Mouse (Mus musculus) liver, adult 2 months (tissue): ENCODE results near the gene 4930539E08Rik. TPM values are rescaled to one million over a fixed set of nuclear protein-coding genes. Genes with fewer than 3 reads are reported as not detected.

Experiments
- DNase-seq: peaks from one replicate; pipeline ENCODE4 v3.0.0-alpha.2; 2011; ENCODE audit warnings: low read depth, low spot score; ENCODE audit errors: extremely low read depth
- H3K27ac ChIP-seq: fragments of 200-500 bp; replicated peaks from 2 replicates; pipeline ENCODE4 v1.5.1; 2012; ENCODE audit warnings: low read depth, mild to moderate bottlenecking, control low read depth, inconsistent platforms, low read length; ENCODE audit not compliant: insufficient read depth
- H3K27me3 ChIP-seq: fragments of 200-500 bp; 2 replicates; pipeline ENCODE4 v1.6.1; 2012; ENCODE audit warnings: mild to moderate bottlenecking, moderate library complexity, low read length, inconsistent platforms; ENCODE audit not compliant: control insufficient read depth, insufficient read depth
- H3K36me3 ChIP-seq: fragments of 200-500 bp; 2 replicates; pipeline ENCODE4 v1.6.1; 2012; ENCODE audit warnings: low read length, inconsistent platforms; ENCODE audit not compliant: control insufficient read depth, insufficient read depth
- H3K4me1 ChIP-seq: fragments of 200-500 bp; 2 replicates; pipeline ENCODE4 v1.6.1; 2011; ENCODE audit warnings: low read length; ENCODE audit not compliant: control insufficient read depth, insufficient read depth
- H3K4me3 ChIP-seq: fragments of 200-500 bp; 2 replicates; pipeline ENCODE4 v1.5.1; 2011; ENCODE audit warnings: low read depth, mild to moderate bottlenecking, control low read depth, low read length, moderate library complexity; ENCODE audit not compliant: insufficient read depth
- H3K79me2 ChIP-seq: fragments of 200-500 bp; 2 replicates; pipeline ENCODE4 v1.6.1; 2012; ENCODE audit warnings: inconsistent platforms, mild to moderate bottlenecking, low read length, moderate library complexity; ENCODE audit not compliant: control insufficient read depth, insufficient read depth
- H3K9ac ChIP-seq: fragments of 200-500 bp; 2 replicates; pipeline ENCODE4 v1.6.1; 2012; ENCODE audit warnings: low read depth, mild to moderate bottlenecking, control low read depth, inconsistent platforms, low read length
- CTCF ChIP-seq: fragments of 200-500 bp; IDR thresholded peaks from 2 replicates; pipeline ENCODE4 v1.5.1; 2011; ENCODE audit warnings: low read depth, low read length, control low read depth
- POLR2A ChIP-seq: fragments of 200-500 bp; IDR thresholded peaks from 2 replicates; pipeline ENCODE4 v1.6.1; 2011; ENCODE audit warnings: low read length, control low read depth; ENCODE audit not compliant: insufficient read depth; ENCODE audit errors: extremely low read depth
- WGBS: fragments of 180-500 bp; shearing (Covaris S2); methylation state at CpG from one replicate; pipeline ENCODE4 v1.1.7; 2018; 5-methylcytosine and 5-hydroxymethylcytosine counted together
- polyA plus RNA-seq: library from polyadenylated mRNA; depleted of rRNA; stranded (reverse); fragments of >200 nt; gene quantifications from 2 replicates; pipeline ENCODE4 v1.2.3, GENCODE M21; 2012
- total RNA-seq: library from RNA; depleted of rRNA; stranded (reverse); fragments of >200 nt; gene quantifications from 2 replicates; pipeline ENCODE4 v1.2.3, GENCODE M21; 2014

4930539E08Rik gene
- total and polyA plus RNA-seq, 2 experiments: 0.09 to 0.10 TPM

GRCm38 (mm10) chr17:28943740-28944139 is 28.6 kb upstream of the 4930539E08Rik start, which contains the start of gene Pxt1:
Pxt1 (minus strand) TSS chr17:28943840.
- no peak for DNase-seq
- Histone ChIP-seq H3K27ac (no peak within 1 kb of the TSS), H3K4me1 (no peaks in the 10 kb centered on the region), H3K79me2 (no peaks in the 10 kb centered on the region), H3K4me3 (no peak within 1 kb of the TSS), H3K36me3 (no peaks in the 10 kb centered on the region), H3K27me3 (no peaks in the 10 kb centered on the region), H3K9ac (no peak within 1 kb of the TSS)
- TF ChIP-seq CTCF: no peak
- no peak for TF ChIP-seq POLR2A
- 92% methylated on average over 7 of the region's 7 CpGs for WGBS

GRCm38 (mm10) chr17:28942101-28942500 is 27.0 kb upstream of the 4930539E08Rik start:
- no peaks in the 10 kb centered on the region for H3K4me1 ChIP-seq
- H3K79me2 ChIP-seq: no peaks in the 10 kb centered on the region
- DNase-seq: no peak
- no peaks in the 10 kb centered on the region for H3K36me3 ChIP-seq
- 85% methylated on average over 10 of the region's 11 CpGs for WGBS
- no peak overlapping the region for H3K27ac ChIP-seq
- no peaks in the 10 kb centered on the region for H3K27me3 ChIP-seq
- H3K4me3 ChIP-seq: no peak overlapping the region
- no peak overlapping the region for H3K9ac ChIP-seq
- TF ChIP-seq CTCF (no peak), POLR2A (no peak)

- no peak for DNase-seq
- TF ChIP-seq POLR2A: no peak
- Histone ChIP-seq H3K4me3 (no peak overlapping the region), H3K27me3 (no peaks in the 10 kb centered on the region), H3K4me1 (no peaks in the 10 kb centered on the region; the same call in 1 of the 2 replicates), H3K27ac (no peak overlapping the region), H3K36me3 (no peaks in the 10 kb centered on the region), H3K79me2 (no peaks in the 10 kb centered on the region), H3K9ac (no peak overlapping the region)
- WGBS: 92% methylated on average over 25 of the region's 25 CpGs
These were observed 25.8 kb upstream of the 4930539E08Rik start for GRCm38 (mm10) chr17:28940776-28941555.

- no peak overlapping the region for H3K9ac ChIP-seq
- no peaks in the 10 kb centered on the region for H3K36me3 ChIP-seq
- H3K27ac ChIP-seq: peak overlapping the region; percentile 28; the same call in 1 of the 2 replicates
- DNase-seq: peak; percentile 88
- H3K27me3 ChIP-seq: no peaks in the 10 kb centered on the region
- no peaks in the 10 kb centered on the region; the same call in 1 of the 2 replicates for H3K4me1 ChIP-seq
- no peak overlapping the region for H3K4me3 ChIP-seq
- TF ChIP-seq CTCF (peak; percentile 88), POLR2A (no peak)
- no peaks in the 10 kb centered on the region for H3K79me2 ChIP-seq
- 53% methylated on average over 10 of the region's 10 CpGs for WGBS
These were observed 21.7 kb upstream of the 4930539E08Rik start for GRCm38 (mm10) chr17:28936622-28937345.

GRCm38 (mm10) chr17:28936133-28936532 is 21.0 kb upstream of the 4930539E08Rik start:
- H3K79me2 ChIP-seq: no peaks in the 10 kb centered on the region
- 88% methylated on average over 7 of the region's 7 CpGs for WGBS
- no peak for TF ChIP-seq POLR2A
- no peak for TF ChIP-seq CTCF
- H3K36me3 ChIP-seq: no peaks in the 10 kb centered on the region
- DNase-seq: no peak
- no peak overlapping the region for H3K9ac ChIP-seq
- H3K27me3 ChIP-seq: no peaks in the 10 kb centered on the region
- H3K4me1 ChIP-seq: no peaks in the 10 kb centered on the region; the same call in 1 of the 2 replicates
- H3K27ac ChIP-seq: no peak overlapping the region
- H3K4me3 ChIP-seq: no peak overlapping the region
